Mouse (Mus musculus) CH12.LX (cell line): ENCODE results near the gene Stard10. TPM values are rescaled to one million over a fixed set of nuclear protein-coding genes. Genes with fewer than 3 reads are reported as not detected.

Experiments used
- DNase-seq: peaks from one replicate; pipeline ENCODE4 v3.0.0-alpha.2; 2013; ENCODE audit errors: extremely low read depth
- H3K27ac ChIP-seq: 2 replicates; pipeline ENCODE4 v1.5.1; 2012; ENCODE audit warnings: low read depth, mild to moderate bottlenecking, control low read depth, moderate library complexity; ENCODE audit not compliant: insufficient read depth
- H3K27me3 ChIP-seq: replicated peaks from 2 replicates; pipeline ENCODE3; 2012; ENCODE audit warnings: inconsistent platforms
- H3K36me3 ChIP-seq, 2 experiments: replicated peaks in 1 of 2; 2 replicates each; pipeline versions ENCODE3 to v1.6.1; 2012; ENCODE audit warnings: inconsistent platforms in 1 of 2, low read length in 1 of 2, mild to moderate bottlenecking in 1 of 2, mixed read lengths in 1 of 2, moderate library complexity in 1 of 2; ENCODE audit not compliant: control insufficient read depth in 1 of 2, insufficient read depth in 1 of 2
- H3K4me1 ChIP-seq, 2 experiments: 2 replicates each; pipeline ENCODE4 v1.6.1; 2012; ENCODE audit warnings: inconsistent platforms in 1 of 2, moderate library complexity in 1 of 2; ENCODE audit not compliant: insufficient read depth in 2 of 2, control insufficient read depth in 1 of 2
- H3K4me2 ChIP-seq: 2 replicates; pipeline ENCODE4 v1.6.1; 2012; ENCODE audit warnings: low read depth, mild to moderate bottlenecking, control low read depth; ENCODE audit not compliant: poor library complexity, insufficient read depth, severe bottlenecking
- H3K4me3 ChIP-seq, 3 experiments: fragments of 150-350 bp in 1 of 3; sonication (generic) in 1 of 3; replicated peaks in 1 of 3; 2 replicates each; pipeline versions ENCODE3 to v1.5.1; 2011 to 2012; ENCODE audit warnings: low read depth in 2 of 3, low read length in 2 of 3, mild to moderate bottlenecking in 2 of 3, moderate library complexity in 2 of 3, control low read depth in 1 of 3, improper control_type of control experiment in 1 of 3, inconsistent platforms in 1 of 3, mixed read lengths in 1 of 3; ENCODE audit not compliant: poor library complexity in 1 of 3
- H3K79me2 ChIP-seq: replicated peaks from 2 replicates; pipeline ENCODE4 v1.6.1; 2012; ENCODE audit warnings: mild to moderate bottlenecking, moderate library complexity; ENCODE audit not compliant: control insufficient read depth, poor library complexity, insufficient read depth, severe bottlenecking; ENCODE audit errors: extremely low read depth
- H3K9ac ChIP-seq: 2 replicates; pipeline ENCODE4 v1.6.1; 2012; ENCODE audit warnings: low read depth, mild to moderate bottlenecking, control low read depth, moderate library complexity; ENCODE audit not compliant: insufficient read depth
- H3K9me3 ChIP-seq: replicated peaks from 2 replicates; pipeline ENCODE3; 2012; ENCODE audit warnings: low read length, inconsistent platforms, mixed read lengths
- CHD1 ChIP-seq: IDR thresholded peaks from 2 replicates; pipeline ENCODE4 v1.6.1; 2012; ENCODE audit warnings: low read depth, low read length, improper control_type of control experiment, inconsistent platforms
- CTCF ChIP-seq, 2 experiments: IDR thresholded peaks in 1 of 2; conservative IDR thresholded peaks in 1 of 2; 2 replicates each; pipeline ENCODE4 v1.5.1; 2011 to 2012; ENCODE audit warnings: low read depth in 2 of 2, low read length in 2 of 2, improper control_type of control experiment in 1 of 2, inconsistent platforms in 1 of 2, mild to moderate bottlenecking in 1 of 2, moderate library complexity in 1 of 2
- ETS1 ChIP-seq: conservative IDR thresholded peaks from 2 replicates; pipeline ENCODE4 v1.6.1; 2012; ENCODE audit warnings: low read depth, mild to moderate bottlenecking, inconsistent platforms, low read length, improper control_type of control experiment, moderate library complexity
- HCFC1 ChIP-seq: IDR thresholded peaks from 2 replicates; pipeline ENCODE4 v1.6.1; 2012; ENCODE audit warnings: low read depth, mild to moderate bottlenecking, inconsistent platforms, low read length, improper control_type of control experiment
- IRF4 ChIP-seq: IDR thresholded peaks from 2 replicates; pipeline ENCODE4 v1.6.1; 2014; ENCODE audit warnings: low read depth, mild to moderate bottlenecking, inconsistent platforms, low read length, improper control_type of control experiment
- MAFK ChIP-seq: IDR thresholded peaks from 2 replicates; pipeline ENCODE4 v1.6.1; 2011; ENCODE audit warnings: low read length, improper control_type of control experiment; ENCODE audit not compliant: insufficient replicate concordance
- MAX ChIP-seq: IDR thresholded peaks from 2 replicates; pipeline ENCODE4 v1.6.1; 2011; ENCODE audit warnings: low read length, improper control_type of control experiment
- MEF2A ChIP-seq: IDR thresholded peaks from 2 replicates; pipeline ENCODE4 v1.6.1; 2014; ENCODE audit warnings: low read depth, mild to moderate bottlenecking, inconsistent platforms, low read length, improper control_type of control experiment, borderline replicate concordance
- MYC ChIP-seq: IDR thresholded peaks from 2 replicates; pipeline ENCODE4 v1.6.1; 2011; ENCODE audit warnings: low read depth, mild to moderate bottlenecking, improper control_type of control experiment, low read length
- NELFE ChIP-seq: IDR thresholded peaks from 2 replicates; pipeline ENCODE4 v1.6.1; 2011; ENCODE audit warnings: low read depth, low read length, improper control_type of control experiment
- NRF1 ChIP-seq: IDR thresholded peaks from 2 replicates; pipeline ENCODE4 v1.6.1; 2014; ENCODE audit warnings: low read depth, mild to moderate bottlenecking, inconsistent platforms, low read length, improper control_type of control experiment, moderate library complexity
- POLR2A ChIP-seq: IDR thresholded peaks from 2 replicates; pipeline ENCODE4 v1.6.1; 2011; ENCODE audit warnings: low read depth, mild to moderate bottlenecking, improper control_type of control experiment, low read length
- POLR2AphosphoS2 ChIP-seq: IDR thresholded peaks from 2 replicates; pipeline ENCODE4 v1.6.1; 2011; ENCODE audit warnings: low read depth, low read length, improper control_type of control experiment
- RAD21 ChIP-seq: IDR thresholded peaks from 2 replicates; pipeline ENCODE4 v1.6.1; 2011; ENCODE audit warnings: low read depth, mild to moderate bottlenecking, low read length, improper control_type of control experiment, moderate library complexity
- RCOR1 ChIP-seq: conservative IDR thresholded peaks from 2 replicates; pipeline ENCODE4 v1.6.1; 2012; ENCODE audit warnings: low read depth, mild to moderate bottlenecking, inconsistent platforms, low read length, improper control_type of control experiment
- SIN3A ChIP-seq: IDR thresholded peaks from 2 replicates; pipeline ENCODE4 v1.6.1; 2012; ENCODE audit warnings: low read length, improper control_type of control experiment, inconsistent platforms
- TBP ChIP-seq: conservative IDR thresholded peaks from 2 replicates; pipeline ENCODE4 v1.6.1; 2011; ENCODE audit warnings: low read depth, low read length, improper control_type of control experiment
- TCF12 ChIP-seq: IDR thresholded peaks from 2 replicates; pipeline ENCODE4 v1.6.1; 2014; ENCODE audit warnings: low read depth, mild to moderate bottlenecking, inconsistent platforms, low read length, improper control_type of control experiment
- UBTF ChIP-seq: IDR thresholded peaks from 2 replicates; pipeline ENCODE4 v1.6.1; 2012; ENCODE audit warnings: low read depth, mild to moderate bottlenecking, inconsistent platforms, low read length, improper control_type of control experiment, moderate library complexity
- USF1 ChIP-seq: IDR thresholded peaks from 2 replicates; pipeline ENCODE4 v1.6.1; 2014; ENCODE audit warnings: low read depth, mild to moderate bottlenecking, inconsistent platforms, low read length, improper control_type of control experiment
- USF2 ChIP-seq: conservative IDR thresholded peaks from 2 replicates; pipeline ENCODE4 v1.6.1; 2011; ENCODE audit warnings: low read depth, low read length, improper control_type of control experiment
- ZC3H11A ChIP-seq: IDR thresholded peaks from 2 replicates; pipeline ENCODE4 v1.6.1; 2012; ENCODE audit warnings: low read depth, mild to moderate bottlenecking, inconsistent platforms, low read length, improper control_type of control experiment
- ZKSCAN1 ChIP-seq: IDR thresholded peaks from 2 replicates; pipeline ENCODE4 v1.6.1; 2012; ENCODE audit warnings: low read depth, inconsistent platforms, low read length, improper control_type of control experiment, borderline replicate concordance
- ZNF384 ChIP-seq: IDR thresholded peaks from 2 replicates; pipeline ENCODE4 v1.6.1; 2012; ENCODE audit warnings: low read depth, low read length, improper control_type of control experiment, inconsistent platforms
- dilution Hi-C: fragments of 300-500 bp; cut with MboI; formaldehyde crosslinking; loops from 2 replicates; pipeline ENCODE4 v1.14.3; 2020; ENCODE audit warnings: low sequenced_read_pairs; ENCODE audit not compliant: extremely low pct_unique_long_range_greater_than_20kb, extremely low pct_ligation_motif_present
- in situ Hi-C: fragments of 300-500 bp; cut with MboI; formaldehyde crosslinking; loops from 3 replicates; pipeline ENCODE4 v1.14.3; 2019; ENCODE audit warnings: low sequenced_read_pairs, low pct_ligation_motif_present, low pct_unique_long_range_greater_than_20kb, mixed read lengths
- polyA plus RNA-seq: library from polyadenylated mRNA; unstranded; fragments of >175 nt; gene quantifications from 2 replicates; pipeline ENCODE4 v1.2.1, GENCODE M21; 2012; ENCODE audit warnings: low read depth; ENCODE audit not compliant: insufficient read length
- total RNA-seq, 2 experiments: library from RNA; depleted of rRNA; stranded (reverse); fragments of 300-350 nt in 1 of 2; fragments of >200 nt in 1 of 2; gene quantifications; 2 replicates each; pipeline ENCODE4 v1.2.3; 2012 to 2014

Gene Stard10
- total and polyA plus RNA-seq, 3 experiments: 2.4 to 12.7 (median 6.7) TPM

- dilution Hi-C loops (no loop called here), in situ Hi-C loops (no loop called here)
- Histone ChIP-seq H3K4me2 (no peak overlapping the region), H3K9ac (no peak overlapping the region), H3K79me2 (no peaks in the 10 kb centered on the region), H3K9me3 (no peaks in the 10 kb centered on the region), H3K27ac (no peak overlapping the region), H3K36me3 (no peaks in the 10 kb centered on the region), H3K4me1 (peaks cover 0 to 4% of the 10 kb centered on the region in 2 experiments; a peak in 1 of 4 replicates), H3K27me3 (no peaks in the 10 kb centered on the region), H3K4me3 (no peak overlapping the region)
- no peak for DNase-seq
- no peak for TF ChIP-seq SIN3A
- TF ChIP-seq TBP: no peak
- no peak for TF ChIP-seq ZKSCAN1
- no peak for TF ChIP-seq IRF4
- no peak for TF ChIP-seq MAFK
- TF ChIP-seq RCOR1: no peak
- TF ChIP-seq MEF2A: no peak
- no peak for TF ChIP-seq HCFC1
- no peak for TF ChIP-seq UBTF
- no peak for TF ChIP-seq CTCF (conservative IDR thresholded peaks at IDR 0.05 in 1 of 2, IDR thresholded peaks at IDR 0.05 in 1 of 2; ENCODE audit: low read depth in 2 of 2, low read length in 2 of 2)
- TF ChIP-seq NELFE: no peak
- no peak for TF ChIP-seq USF2
- TF ChIP-seq ETS1: no peak
- TF ChIP-seq POLR2AphosphoS2: no peak
- no peak for TF ChIP-seq POLR2A
- no peak for TF ChIP-seq ZC3H11A
- no peak for TF ChIP-seq ZNF384
Measured at GRCm38 (mm10) chr7:101332045-101332831, 15.4 kb downstream of the Stard10 start.

DNA sequence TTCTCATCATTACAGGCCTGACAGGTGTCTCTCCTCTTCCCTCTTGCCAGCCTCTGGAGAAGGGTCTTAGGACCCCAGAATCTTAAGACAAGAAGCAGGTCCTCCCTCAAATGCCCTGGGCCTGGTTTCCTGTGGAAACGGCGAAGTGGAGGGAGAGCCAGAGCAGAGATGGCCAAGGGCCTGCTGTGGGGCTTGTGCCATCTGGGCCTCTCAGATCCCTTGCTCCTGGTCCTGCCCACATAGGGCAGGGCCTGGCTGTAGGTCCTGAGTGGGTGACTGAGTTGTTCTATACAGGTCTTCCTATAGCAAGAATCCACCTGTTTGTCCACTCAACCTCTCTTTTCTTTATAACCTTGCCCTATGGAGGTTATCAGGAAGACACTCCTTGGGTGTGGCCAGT lies 18.3 kb downstream of the Stard10 start:
- dilution Hi-C loops: no loop called here

More for the DNA sequence above, 18.3 kb downstream of the Stard10 start:
- H3K79me2 ChIP-seq: no peaks in the 10 kb centered on the region
- H3K27ac ChIP-seq: no peak overlapping the region
- no peaks in the 10 kb centered on the region for H3K36me3 ChIP-seq
- no peak for TF ChIP-seq ZNF384
- TF ChIP-seq HCFC1: no peak
- TF ChIP-seq NRF1: no peak
- TF ChIP-seq UBTF: no peak
- TF ChIP-seq MYC: no peak
- no peak for TF ChIP-seq TBP
- TF ChIP-seq TCF12: no peak
- no peak for TF ChIP-seq USF1
- no peak for TF ChIP-seq NELFE
- no peak for TF ChIP-seq RAD21
- no peak for TF ChIP-seq USF2
- TF ChIP-seq IRF4: no peak
- TF ChIP-seq CHD1: no peak
- no peak for TF ChIP-seq MEF2A
- no peak for TF ChIP-seq MAX
- TF ChIP-seq ZKSCAN1: no peak
- peaks cover 0 to 7% of the 10 kb centered on the region in 2 experiments; a peak in 2 of 4 replicates for H3K4me1 ChIP-seq
- H3K9me3 ChIP-seq: no peaks in the 10 kb centered on the region
- no peak overlapping the region for H3K4me2 ChIP-seq
- in situ Hi-C loops: no loop called here
- H3K4me3 ChIP-seq: no peak overlapping the region
- no peaks in the 10 kb centered on the region for H3K27me3 ChIP-seq
- H3K9ac ChIP-seq: no peak overlapping the region
- no peak for DNase-seq
